Mouse (Mus musculus): ENCODE measurements around the gene Abcf1.
"Not testable (repeated sequence)": the region's sequence is repeated elsewhere in the genome, so short reads cannot be mapped to it uniquely, and the experiment has no call there.

The Abcf1 gene

DNA sequence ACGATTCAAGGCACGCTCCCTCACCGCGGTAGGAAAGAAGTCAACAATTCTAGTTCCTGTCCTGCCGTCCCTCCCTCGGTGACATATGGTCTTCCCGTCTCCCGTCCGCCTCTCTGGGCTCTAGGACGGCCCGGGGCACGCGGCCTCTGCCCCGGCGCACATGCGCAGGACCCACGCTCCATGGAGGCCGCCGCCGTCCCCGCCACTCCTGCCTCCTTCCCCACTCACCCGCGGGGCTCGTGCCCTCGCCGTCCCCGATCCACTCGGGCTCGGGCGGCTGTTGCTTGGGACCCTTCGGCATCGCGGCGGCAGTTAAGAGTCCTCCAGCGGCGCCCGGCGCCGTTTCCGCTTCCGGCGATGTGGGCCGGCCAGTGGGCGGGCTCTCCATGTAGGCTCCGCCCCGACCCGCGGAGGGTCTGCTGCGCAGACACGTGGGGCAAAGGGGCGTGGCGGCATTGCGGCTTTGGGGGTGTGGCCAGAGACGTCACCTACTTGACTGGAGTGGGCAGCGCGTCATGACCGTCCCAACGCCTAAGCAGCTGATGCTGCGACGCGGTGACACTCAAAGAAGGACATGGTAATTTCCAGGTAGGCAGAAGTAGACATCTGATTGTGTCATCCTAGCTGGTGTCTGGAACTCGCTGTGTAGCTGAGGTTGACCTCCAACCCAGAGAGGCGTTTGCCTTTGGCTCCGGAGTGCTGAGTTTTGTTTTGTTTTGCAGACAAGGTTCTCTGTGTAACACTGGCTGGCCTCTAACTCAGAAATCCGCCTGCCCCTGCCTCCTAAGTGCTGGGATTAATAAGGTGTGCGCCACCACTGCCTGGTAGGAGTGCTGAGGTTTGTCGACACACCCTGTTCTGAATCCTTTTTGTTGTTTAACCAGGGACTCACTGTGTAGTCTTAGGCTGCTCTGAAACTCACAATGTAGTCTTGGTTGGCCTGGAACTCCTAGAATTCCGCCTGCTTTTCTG is at the start of gene Abcf1:
Abcf1 (minus strand) TSS at position 344 of the 972 bp plus-strand sequence.
- peak; percentile 98 to 99 for DNase-seq (ENCODE audit: low spot score in 2 of 2)

DNA sequence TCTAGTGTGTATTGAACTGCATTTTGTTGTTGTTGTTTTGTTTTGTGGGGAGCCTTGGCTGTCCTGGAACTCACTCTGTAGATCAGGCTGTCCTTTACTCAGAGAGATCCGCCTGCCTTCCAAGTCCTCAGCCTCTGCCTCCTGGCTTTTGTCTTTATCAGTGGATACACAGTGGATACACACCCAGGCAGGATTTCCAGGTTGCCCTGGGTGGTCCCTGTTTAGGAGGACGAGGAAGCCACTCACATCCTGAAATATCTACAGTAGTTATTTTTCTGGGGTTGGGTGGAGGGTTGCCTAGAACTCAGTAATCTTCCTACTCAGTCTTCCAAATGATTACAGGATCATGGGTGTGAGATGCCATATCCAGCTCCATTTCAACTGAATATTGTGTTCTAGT is 49.4 kb upstream of the Abcf1 start:
- DNase-seq (ENCODE audit: low spot score in 2 of 2): no peak

GRCm38 (mm10) chr17:36017046-36017445 is 47.5 kb upstream of the Abcf1 start:
- DNase-seq (ENCODE audit: low spot score in 2 of 2): no peak

DNA sequence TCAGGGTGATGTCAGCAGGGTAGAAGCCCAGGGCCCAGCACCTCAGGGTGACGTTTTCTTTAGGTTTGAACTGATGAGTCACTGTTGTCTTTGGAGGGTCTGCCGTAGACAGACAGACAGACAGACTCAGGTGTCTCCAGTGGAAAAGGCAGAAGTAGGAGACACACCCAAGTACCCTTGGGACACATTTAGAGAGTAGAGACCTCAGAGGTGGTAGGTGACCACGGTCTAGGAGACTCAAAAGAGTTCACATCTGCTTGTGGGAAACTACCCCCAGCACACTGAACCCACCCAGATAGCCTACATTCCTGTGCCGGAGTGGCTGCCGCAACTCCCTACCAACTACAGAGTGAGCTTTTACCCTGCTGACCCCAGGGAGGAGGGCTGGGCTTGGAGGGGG is 45.4 kb upstream of the Abcf1 start:
- DNase-seq (ENCODE audit: low spot score in 2 of 2): no peak

GRCm38 (mm10) chr17:36004409-36004808 is 34.8 kb upstream of the Abcf1 start:
- not testable (repeated sequence) for DNase-seq (ENCODE audit: low spot score in 2 of 2)

GRCm38 (mm10) chr17:36003331-36003730 is 33.8 kb upstream of the Abcf1 start:
- DNase-seq (ENCODE audit: low spot score in 2 of 2): no peak

- DNase-seq (ENCODE audit: low spot score in 2 of 2): peak in 1 of 2 experiments; percentile 58
These were observed 32.4 kb upstream of the Abcf1 start for GRCm38 (mm10) chr17:36001966-36002365.

GRCm38 (mm10) chr17:36001121-36001897 is 31.7 kb upstream of the Abcf1 start:
- DNase-seq (ENCODE audit: low spot score in 2 of 2): no peak

GRCm38 (mm10) chr17:36000349-36000748 is 30.8 kb upstream of the Abcf1 start:
- DNase-seq (ENCODE audit: low spot score in 2 of 2): no peak

- DNase-seq (ENCODE audit: low spot score in 2 of 2): no peak
These were observed 29.8 kb upstream of the Abcf1 start for GRCm38 (mm10) chr17:35999356-35999755.

DNA sequence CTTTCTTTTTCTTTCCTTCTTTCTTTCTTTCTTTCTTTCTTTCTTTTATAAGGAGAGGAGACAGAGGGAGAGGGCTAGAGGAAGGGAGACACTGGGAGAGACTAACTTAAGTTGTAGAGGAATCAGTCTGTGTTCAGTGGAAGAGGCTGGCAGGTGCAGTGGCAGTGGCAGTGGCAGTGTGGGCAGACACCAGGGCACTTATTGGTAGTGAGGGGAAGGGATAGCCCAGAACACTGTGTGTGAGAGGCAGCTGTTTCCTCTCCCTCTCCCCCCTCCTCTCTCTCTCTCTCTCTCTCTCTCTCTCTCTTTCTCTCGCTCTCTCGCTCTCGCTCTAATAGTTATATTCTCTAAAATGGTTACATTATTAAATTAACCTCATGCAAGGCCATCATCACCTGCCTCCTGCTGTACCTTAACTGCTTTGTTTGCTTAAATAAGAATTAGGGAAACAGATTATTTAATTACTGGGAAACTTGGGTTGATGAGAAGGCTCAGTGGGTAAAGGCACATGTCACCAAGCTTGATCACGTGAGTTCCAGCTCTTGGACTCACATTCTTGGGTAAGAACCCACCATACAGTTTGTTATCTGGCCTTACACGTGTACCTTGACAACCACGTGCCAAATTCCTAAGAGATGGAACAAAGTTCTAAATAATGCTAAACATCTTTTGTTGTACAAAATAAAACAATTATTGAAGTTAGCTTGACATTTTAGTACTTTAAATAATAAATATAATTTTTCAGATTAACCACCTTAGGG is 29.2 kb upstream of the Abcf1 start:
- no peak for DNase-seq (ENCODE audit: low spot score in 2 of 2)

- DNase-seq (ENCODE audit: low spot score in 2 of 2): no peak
These were observed 28.4 kb upstream of the Abcf1 start for GRCm38 (mm10) chr17:35997713-35998510.

- peak; percentile 95 to 97 for DNase-seq (ENCODE audit: low spot score in 2 of 2)
These were observed 27.4 kb upstream of the Abcf1 start for GRCm38 (mm10) chr17:35996949-35997348.

GRCm38 (mm10) chr17:35994879-35995240 is 25.3 kb upstream of the Abcf1 start:
- DNase-seq (ENCODE audit: low spot score in 2 of 2): no peak

- DNase-seq (ENCODE audit: low spot score in 2 of 2): peak; percentile 78 to 87
These were observed 24.8 kb upstream of the Abcf1 start for GRCm38 (mm10) chr17:35994175-35994878.

- DNase-seq (ENCODE audit: low spot score in 2 of 2): peak; percentile 73 to 84
These were observed 24.1 kb upstream of the Abcf1 start for GRCm38 (mm10) chr17:35993675-35994074.

DNA sequence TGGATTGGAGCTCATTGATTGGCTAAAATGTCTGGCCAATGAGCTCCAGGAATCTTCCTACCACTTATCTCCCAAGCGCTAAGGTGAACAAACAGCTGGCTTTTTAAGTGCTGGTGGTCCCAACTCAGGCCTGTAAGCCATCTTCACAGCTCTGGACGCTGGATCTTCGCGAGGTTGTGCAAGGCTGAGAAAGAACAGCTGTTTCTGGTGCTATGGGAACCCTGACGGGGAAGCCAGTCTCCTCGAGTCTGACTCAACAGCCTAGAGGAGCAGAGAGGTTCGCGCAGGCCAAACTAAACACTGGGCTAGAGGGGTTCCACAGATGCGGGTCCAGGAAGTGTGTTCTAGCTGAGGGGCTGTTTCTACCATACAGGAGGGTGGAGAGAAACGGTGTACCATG is 22.2 kb upstream of the Abcf1 start:
- DNase-seq (ENCODE audit: low spot score in 2 of 2): no peak

- no peak for DNase-seq (ENCODE audit: low spot score in 2 of 2)
These were observed 12.2 kb upstream of the Abcf1 start for GRCm38 (mm10) chr17:35981776-35982175.

- peak; percentile 50 to 58 for DNase-seq (ENCODE audit: low spot score in 2 of 2)
These were observed 10.8 kb upstream of the Abcf1 start for GRCm38 (mm10) chr17:35980363-35980754.
